Mouse (Mus musculus): ENCODE measurements around the gene Tbc1d22b. TPM values are rescaled to one million over a fixed set of nuclear protein-coding genes. Genes with fewer than 3 reads are reported as not detected.
A peak's percentile ranks its signal among the peaks of the same experiment; 100 is the strongest.

Gene Tbc1d22b
- total and polyA plus RNA-seq, 3 experiments, result 8.0 to 53.8 (median 30.7) TPM

GRCm38 (mm10) chr17:29637377-29637776 lies 87.8 kb downstream of the Tbc1d22b start:
- H3K27me3 ChIP-seq (ENCODE audit: control insufficient read depth in 1 of 2, insufficient read depth in 2 of 2, low read length in 2 of 2), result no peaks in the 10 kb centered on the region
- H3K4me1 ChIP-seq (ENCODE audit: control insufficient read depth in 1 of 2, insufficient read depth in 2 of 2, low read length in 2 of 2), result peaks cover 11 to 20% of the 10 kb centered on the region in 2 experiments
- no peaks in the 10 kb centered on the region for H3K9me3 ChIP-seq (replicated peaks; ENCODE audit: insufficient read depth, low read length)
- peak overlapping the region in 1 of 2 experiments; percentile 20; a peak in 1 of 4 replicates for H3K4me3 ChIP-seq (ENCODE audit: control insufficient read depth in 1 of 2, insufficient read depth in 1 of 2, low read depth in 2 of 2, low read length in 2 of 2)
- TF ChIP-seq RCOR1 (IDR thresholded peaks at IDR 0.05; ENCODE audit: low read depth, low read length) (0 out of 2 replicates have a peak, but pooled peaks have one; percentile 17), TCF12 (IDR thresholded peaks at IDR 0.05; ENCODE audit: low read depth, low read length) (peak; percentile 56), NRF1 (IDR thresholded peaks at IDR 0.05; ENCODE audit: insufficient read depth, low read depth, low read length, poor library complexity, severe bottlenecking) (no peak), ZNF384 (IDR thresholded peaks at IDR 0.05; ENCODE audit: low read depth, low read length) (peak; percentile 37), GATA1 (IDR thresholded peaks at IDR 0.05; ENCODE audit: low read depth, low read length) (peak; percentile 94), MAZ (IDR thresholded peaks at IDR 0.05; ENCODE audit: low read depth, low read length) (0 out of 2 replicates have a peak, but pooled peaks have one; percentile 25), EP300 (IDR thresholded peaks at IDR 0.05; ENCODE audit: low read depth in 1 of 2, low read length in 2 of 2) (peak; percentile 67 to 73; a peak in 3 of 4 replicates), ETS1 (IDR thresholded peaks at IDR 0.05; ENCODE audit: low read depth, low read length) (peak; percentile 83), ZC3H11A (IDR thresholded peaks at IDR 0.05; ENCODE audit: low read depth, low read length) (no peak), SIN3A (IDR thresholded peaks at IDR 0.05; ENCODE audit: low read length) (peak; percentile 76), CHD2 (IDR thresholded peaks at IDR 0.05; ENCODE audit: low read length) (no peak), SMC3 (IDR thresholded peaks at IDR 0.05; ENCODE audit: low read depth, low read length) (no peak), MYC (IDR thresholded peaks at IDR 0.05; ENCODE audit: low read depth, low read length) (0 out of 2 replicates have a peak, but pooled peaks have one; percentile 15), ELF1 (IDR thresholded peaks at IDR 0.05; ENCODE audit: low read depth, low read length) (peak; percentile 73), MXI1 (IDR thresholded peaks at IDR 0.05; ENCODE audit: low read depth, low read length) (peak; percentile 54; the same call in 1 of the 2 replicates), GABPA (IDR thresholded peaks at IDR 0.05; ENCODE audit: low read depth, low read length) (no peak), MAX (IDR thresholded peaks at IDR 0.05; ENCODE audit: low read length) (0 out of 2 replicates have a peak, but pooled peaks have one; percentile 35), TAL1 (IDR thresholded peaks at IDR 0.05; ENCODE audit: low read length) (0 out of 2 replicates have a peak, but pooled peaks have one; percentile 3)
- H3K9ac ChIP-seq (ENCODE audit: control insufficient read depth, low read depth, low read length, poor library complexity, severe bottlenecking), result peak overlapping the region; percentile 52
- H3K79me2 ChIP-seq (ENCODE audit: control insufficient read depth, insufficient read depth, low read length, poor library complexity), result no peaks in the 10 kb centered on the region
- peak overlapping the region; percentile 94 for H3K27ac ChIP-seq (ENCODE audit: control insufficient read depth, low read depth, low read length)
- DNase-seq (ENCODE audit: low read depth, low spot score), result peak; percentile 92
- H3K36me3 ChIP-seq (ENCODE audit: control insufficient read depth in 1 of 2, insufficient read depth in 2 of 2, low read length in 2 of 2), result peaks cover 6 to 21% of the 10 kb centered on the region in 2 experiments

- H3K4me3 ChIP-seq (ENCODE audit: control insufficient read depth in 1 of 2, insufficient read depth in 1 of 2, low read depth in 2 of 2, low read length in 2 of 2), result no peak overlapping the region
- H3K9ac ChIP-seq (ENCODE audit: control insufficient read depth, low read depth, low read length, poor library complexity, severe bottlenecking), result peak overlapping the region; percentile 39
- TF ChIP-seq ZKSCAN1 (IDR thresholded peaks at IDR 0.05; ENCODE audit: low read depth, low read length) (no peak), ELF1 (IDR thresholded peaks at IDR 0.05; ENCODE audit: low read depth, low read length) (no peak), MYC (IDR thresholded peaks at IDR 0.05; ENCODE audit: low read depth, low read length) (0 out of 2 replicates have a peak, but pooled peaks have one; percentile 6), ZMIZ1 (IDR thresholded peaks at IDR 0.05; ENCODE audit: low read depth, low read length) (no peak), MAFK (IDR thresholded peaks at IDR 0.05; ENCODE audit: borderline replicate concordance, low read depth, low read length) (no peak), ZNF384 (IDR thresholded peaks at IDR 0.05; ENCODE audit: low read depth, low read length) (no peak), NELFE (IDR thresholded peaks at IDR 0.05; ENCODE audit: low read depth, low read length) (no peak)
- peaks cover 6 to 21% of the 10 kb centered on the region in 2 experiments for H3K36me3 ChIP-seq (ENCODE audit: control insufficient read depth in 1 of 2, insufficient read depth in 2 of 2, low read length in 2 of 2)
- peaks cover 11 to 20% of the 10 kb centered on the region in 2 experiments for H3K4me1 ChIP-seq (ENCODE audit: control insufficient read depth in 1 of 2, insufficient read depth in 2 of 2, low read length in 2 of 2)
- DNase-seq (ENCODE audit: low read depth, low spot score), result peak; percentile 86
- no peaks in the 10 kb centered on the region for H3K9me3 ChIP-seq (replicated peaks; ENCODE audit: insufficient read depth, low read length)
- H3K27me3 ChIP-seq (ENCODE audit: control insufficient read depth in 1 of 2, insufficient read depth in 2 of 2, low read length in 2 of 2), result no peaks in the 10 kb centered on the region
- H3K79me2 ChIP-seq (ENCODE audit: control insufficient read depth, insufficient read depth, low read length, poor library complexity), result no peaks in the 10 kb centered on the region
- peak overlapping the region; percentile 63 for H3K27ac ChIP-seq (ENCODE audit: control insufficient read depth, low read depth, low read length)
Measured at GRCm38 (mm10) chr17:29637895-29638294, 88.3 kb downstream of the Tbc1d22b start.

Data from MEL (cell line).